Mouse (Mus musculus) ES-E14 (cell line): ENCODE results near the gene Dnajb14.

Experiments used
- HCFC1 ChIP-seq: IDR thresholded peaks from 2 replicates; pipeline ENCODE4 v1.6.1; 2012; ENCODE audit warnings: low read length, inconsistent platforms, borderline replicate concordance; ENCODE audit not compliant: insufficient read depth
- ZNF384 ChIP-seq: IDR thresholded peaks from 2 replicates; pipeline ENCODE4 v1.6.1; 2012; ENCODE audit warnings: low read depth, low read length, inconsistent platforms

DNA sequence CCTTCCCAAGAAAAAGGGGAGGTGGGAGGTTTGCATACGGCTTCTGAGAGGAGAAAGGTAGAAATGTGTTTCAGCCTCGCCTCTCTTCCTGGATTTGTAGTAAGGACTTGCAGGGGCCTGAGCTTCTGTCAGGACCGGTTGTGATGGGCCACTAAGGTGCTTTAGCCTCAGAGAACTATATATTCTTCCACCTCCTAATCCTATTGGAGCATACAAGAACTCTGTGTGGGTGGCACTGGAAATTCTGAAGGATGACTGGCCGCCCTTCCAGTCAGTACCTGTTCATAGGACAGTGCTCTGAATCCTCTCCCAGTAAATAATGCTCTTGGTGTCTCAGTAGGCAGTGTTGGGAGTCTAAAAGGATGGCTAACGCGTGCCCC lies 51.4 kb downstream of the Dnajb14 start:
- TF ChIP-seq ZNF384 (no peak), HCFC1 (no peak)
